Mouse (Mus musculus): ENCODE results near the gene Myb. TPM values are rescaled to one million over a fixed set of nuclear protein-coding genes. Genes with fewer than 3 reads are reported as not detected.

The Myb gene
- total and polyA plus RNA-seq, 2 experiments from 2014 or later, result 1.0 to 3.2 TPM

- no peaks in the 10 kb centered on the region for H3K36me3 ChIP-seq (ENCODE audit: insufficient read depth, low read length)
- 87% methylated on average over 2 of the region's 2 CpGs for WGBS
- no peak overlapping the region for H3K9ac ChIP-seq (replicated peaks; ENCODE audit: low read length, poor library complexity, severe bottlenecking)
- no peak overlapping the region for H3K4me3 ChIP-seq (ENCODE audit: low read depth, low read length)
- H3K27ac ChIP-seq (ENCODE audit: low read depth, low read length), result no peak overlapping the region
- no peaks in the 10 kb centered on the region for H3K9me3 ChIP-seq (ENCODE audit: low read length)
- no peaks in the 10 kb centered on the region for H3K4me1 ChIP-seq (ENCODE audit: insufficient read depth, low read length)
- no peak overlapping the region for H3K4me2 ChIP-seq (ENCODE audit: low read depth, low read length, poor library complexity, severe bottlenecking)
- DNase-seq (ENCODE audit: low spot score), result no peak
- no peak for ATAC-seq (ENCODE audit: low FRiP score)
- no peak for TF ChIP-seq CTCF (IDR thresholded peaks at IDR 0.05)
- no peaks in the 10 kb centered on the region for H3K27me3 ChIP-seq (ENCODE audit: insufficient read depth, low read length)
These were observed 52.0 kb downstream of the Myb start for GRCm38 (mm10) chr10:21108796-21109195.

- H3K4me2 ChIP-seq (ENCODE audit: low read depth, low read length, poor library complexity, severe bottlenecking), result no peak overlapping the region
- H3K4me3 ChIP-seq (ENCODE audit: low read depth, low read length), result no peak overlapping the region
- no peaks in the 10 kb centered on the region for H3K27me3 ChIP-seq (ENCODE audit: insufficient read depth, low read length)
- no peak overlapping the region for H3K27ac ChIP-seq (ENCODE audit: low read depth, low read length)
- no peak for TF ChIP-seq CTCF (IDR thresholded peaks at IDR 0.05)
- H3K36me3 ChIP-seq (ENCODE audit: insufficient read depth, low read length), result no peaks in the 10 kb centered on the region
- no peak for ATAC-seq (ENCODE audit: low FRiP score)
- H3K9me3 ChIP-seq (ENCODE audit: low read length), result no peaks in the 10 kb centered on the region
- no peak for DNase-seq (ENCODE audit: low spot score)
- H3K9ac ChIP-seq (replicated peaks; ENCODE audit: low read length, poor library complexity, severe bottlenecking), result no peak overlapping the region
- H3K4me1 ChIP-seq (ENCODE audit: insufficient read depth, low read length), result no peaks in the 10 kb centered on the region
- WGBS, result 94% methylated on average over 5 of the region's 5 CpGs
These were observed 52.6 kb downstream of the Myb start for GRCm38 (mm10) chr10:21108182-21108581.

- H3K9ac ChIP-seq (replicated peaks; ENCODE audit: low read length, poor library complexity, severe bottlenecking), result no peak overlapping the region
- H3K27me3 ChIP-seq (ENCODE audit: insufficient read depth, low read length), result no peaks in the 10 kb centered on the region
- 90% methylated on average over 2 of the region's 2 CpGs for WGBS
- DNase-seq (ENCODE audit: low spot score) (no peak), ATAC-seq (ENCODE audit: low FRiP score) (no peak)
- H3K36me3 ChIP-seq (ENCODE audit: insufficient read depth, low read length), result no peaks in the 10 kb centered on the region
- H3K27ac ChIP-seq (ENCODE audit: low read depth, low read length), result no peak overlapping the region
- TF ChIP-seq CTCF (IDR thresholded peaks at IDR 0.05), result no peak
- no peaks in the 10 kb centered on the region for H3K4me1 ChIP-seq (ENCODE audit: insufficient read depth, low read length)
- H3K4me2 ChIP-seq (ENCODE audit: low read depth, low read length, poor library complexity, severe bottlenecking), result no peak overlapping the region
- no peak overlapping the region for H3K4me3 ChIP-seq (ENCODE audit: low read depth, low read length)
- H3K9me3 ChIP-seq (ENCODE audit: low read length), result no peaks in the 10 kb centered on the region
These were observed 55.6 kb downstream of the Myb start for GRCm38 (mm10) chr10:21105206-21105605.

GRCm38 (mm10) chr10:21102689-21103088 lies 58.1 kb downstream of the Myb start:
- H3K9ac ChIP-seq (replicated peaks; ENCODE audit: low read length, poor library complexity, severe bottlenecking), result no peak overlapping the region
- no peak overlapping the region for H3K27ac ChIP-seq (ENCODE audit: low read depth, low read length)
- H3K4me1 ChIP-seq (ENCODE audit: insufficient read depth, low read length), result no peaks in the 10 kb centered on the region
- no peaks in the 10 kb centered on the region for H3K36me3 ChIP-seq (ENCODE audit: insufficient read depth, low read length)
- H3K4me2 ChIP-seq (ENCODE audit: low read depth, low read length, poor library complexity, severe bottlenecking), result no peak overlapping the region
- H3K4me3 ChIP-seq (ENCODE audit: low read depth, low read length), result no peak overlapping the region
- no peak for TF ChIP-seq CTCF (IDR thresholded peaks at IDR 0.05)
- H3K9me3 ChIP-seq (ENCODE audit: low read length), result no peaks in the 10 kb centered on the region
- no peaks in the 10 kb centered on the region for H3K27me3 ChIP-seq (ENCODE audit: insufficient read depth, low read length)
- no peak for ATAC-seq (ENCODE audit: low FRiP score)
- WGBS, result 82% methylated on average over 7 of the region's 7 CpGs
- no peak for DNase-seq (ENCODE audit: low spot score)

- H3K4me1 ChIP-seq (ENCODE audit: insufficient read depth, low read length), result no peaks in the 10 kb centered on the region
- no peaks in the 10 kb centered on the region for H3K36me3 ChIP-seq (ENCODE audit: insufficient read depth, low read length)
- no peak for TF ChIP-seq CTCF (IDR thresholded peaks at IDR 0.05)
- H3K4me2 ChIP-seq (ENCODE audit: low read depth, low read length, poor library complexity, severe bottlenecking), result no peak overlapping the region
- ATAC-seq (ENCODE audit: low FRiP score), result no peak
- H3K27me3 ChIP-seq (ENCODE audit: insufficient read depth, low read length), result no peaks in the 10 kb centered on the region
- H3K9ac ChIP-seq (replicated peaks; ENCODE audit: low read length, poor library complexity, severe bottlenecking), result no peak overlapping the region
- 20% methylated on average over 4 of the region's 4 CpGs for WGBS
- DNase-seq (ENCODE audit: low spot score), result no peak
- no peak overlapping the region for H3K4me3 ChIP-seq (ENCODE audit: low read depth, low read length)
- H3K27ac ChIP-seq (ENCODE audit: low read depth, low read length), result no peak overlapping the region
- no peaks in the 10 kb centered on the region for H3K9me3 ChIP-seq (ENCODE audit: low read length)
These were observed 58.8 kb downstream of the Myb start for GRCm38 (mm10) chr10:21101948-21102347.

- Histone ChIP-seq H3K4me2 (ENCODE audit: low read depth, low read length, poor library complexity, severe bottlenecking) (no peak overlapping the region), H3K9me3 (ENCODE audit: low read length) (no peaks in the 10 kb centered on the region), H3K36me3 (ENCODE audit: insufficient read depth, low read length) (no peaks in the 10 kb centered on the region), H3K9ac (replicated peaks; ENCODE audit: low read length, poor library complexity, severe bottlenecking) (no peak overlapping the region), H3K4me3 (ENCODE audit: low read depth, low read length) (no peak overlapping the region), H3K27ac (ENCODE audit: low read depth, low read length) (no peak overlapping the region), H3K4me1 (ENCODE audit: insufficient read depth, low read length) (no peaks in the 10 kb centered on the region), H3K27me3 (ENCODE audit: insufficient read depth, low read length) (no peaks in the 10 kb centered on the region)
- no peak for TF ChIP-seq CTCF (IDR thresholded peaks at IDR 0.05)
- ATAC-seq (ENCODE audit: low FRiP score), result no peak
- no peak for DNase-seq (ENCODE audit: low spot score)
- WGBS, result 38% methylated on average over 9 of the region's 9 CpGs
These were observed 60.0 kb downstream of the Myb start for GRCm38 (mm10) chr10:21100646-21101249.

All from midbrain, postnatal 0 days (tissue).